Mouse (Mus musculus): ENCODE results near the gene P2rx3. TPM values are rescaled to one million over a fixed set of nuclear protein-coding genes. Genes with fewer than 3 reads are reported as not detected.

The P2rx3 gene
- total RNA-seq, 2 experiments from 2014 or later: 2.0 to 2.6 TPM

- TF ChIP-seq CTCF (IDR thresholded peaks at IDR 0.05): no peak
- Histone ChIP-seq H3K27ac (no peak overlapping the region), H3K4me3 (no peak overlapping the region)
- no peak for DNase-seq (ENCODE audit: extremely low spot score in 1 of 2, low spot score in 2 of 2)
- intact Hi-C loops (cut with DNase I): no loop called here
Observed at GRCm38 (mm10) chr2:85056711-85057110, 19.4 kb upstream of the P2rx3 start.

DNA sequence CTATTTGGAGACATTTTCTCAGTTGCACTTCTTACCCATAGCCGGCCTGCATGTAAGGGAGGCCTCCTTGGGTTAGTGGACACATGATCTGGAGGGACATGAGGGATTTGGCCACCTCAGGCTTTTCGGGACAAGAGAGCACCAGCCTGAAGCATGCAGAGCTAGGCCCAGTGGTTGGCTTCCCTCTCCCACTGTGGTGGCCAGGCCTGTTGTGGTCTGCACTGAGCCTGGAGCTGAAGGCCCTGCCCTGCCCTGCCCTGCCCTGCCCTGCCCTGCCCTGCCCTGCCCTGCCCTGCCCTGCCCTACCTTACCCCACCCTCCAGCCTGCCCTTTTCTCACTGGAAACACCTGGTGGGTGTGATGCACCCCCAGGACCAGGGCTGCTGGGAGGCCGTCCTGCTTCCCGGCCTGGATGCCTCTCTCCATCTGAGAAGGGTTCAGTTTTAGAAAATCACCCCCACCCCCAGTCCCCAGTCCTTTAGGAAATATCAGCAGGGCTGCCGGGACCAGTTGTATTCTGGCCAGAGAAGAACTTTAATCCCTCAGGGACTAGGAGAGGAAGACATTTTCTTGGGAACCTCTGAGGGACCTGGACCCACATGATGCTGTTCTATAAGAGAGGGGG is 16.0 kb upstream of the P2rx3 start:
- Histone ChIP-seq H3K4me3 (no peak overlapping the region), H3K27ac (no peak overlapping the region)

GRCm38 (mm10) chr2:85050746-85051145 is 13.5 kb upstream of the P2rx3 start:
- peak overlapping the region; percentile 77 for H3K27ac ChIP-seq
- no peak for TF ChIP-seq CTCF (IDR thresholded peaks at IDR 0.05)
- intact Hi-C loops (cut with DNase I): no loop called here
- H3K4me3 ChIP-seq: peak overlapping the region; percentile 57
- no peak for DNase-seq (ENCODE audit: extremely low spot score in 1 of 2, low spot score in 2 of 2)

More for the DNA sequence above, 16.0 kb upstream of the P2rx3 start:
- intact Hi-C loops (cut with DNase I): no loop called here
- no peak for DNase-seq (ENCODE audit: extremely low spot score in 1 of 2, low spot score in 2 of 2)
- TF ChIP-seq CTCF (IDR thresholded peaks at IDR 0.05): no peak

GRCm38 (mm10) chr2:85050001-85050634 is 12.9 kb upstream of the P2rx3 start:
- TF ChIP-seq CTCF (IDR thresholded peaks at IDR 0.05): no peak
- DNase-seq (ENCODE audit: extremely low spot score in 1 of 2, low spot score in 2 of 2): peak; percentile 53
- Histone ChIP-seq H3K27ac (peak overlapping the region; percentile 95), H3K4me3 (peak overlapping the region; percentile 57)
- intact Hi-C loops (cut with DNase I): no loop called here

DNA sequence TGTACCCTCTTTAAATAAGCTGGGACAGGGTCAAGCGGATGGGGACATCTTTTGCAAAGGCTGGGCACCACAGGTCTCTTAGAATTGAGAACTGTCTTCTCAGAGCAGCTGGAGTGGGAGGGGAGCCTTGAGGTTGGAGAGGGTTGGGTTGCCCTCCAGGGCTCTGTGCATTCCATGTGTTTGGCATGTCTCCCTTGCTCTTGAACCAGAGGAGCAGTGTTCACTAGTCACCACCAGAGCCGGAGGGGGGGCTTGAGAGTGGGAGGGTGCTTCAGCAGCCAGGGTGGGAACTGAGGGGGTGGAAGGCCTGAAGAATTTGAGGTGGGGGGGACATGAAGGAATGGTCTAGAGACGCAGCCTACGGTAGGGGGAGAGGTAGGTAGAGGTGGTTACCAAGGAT is 12.0 kb upstream of the P2rx3 start:
- intact Hi-C loops (cut with DNase I): loop anchor here (5.0 kb wide), 1 partner anchor 322 kb away; the partner anchor contains the start of gene Clp1
- DNase-seq (ENCODE audit: extremely low spot score in 1 of 2, low spot score in 2 of 2): no peak
- H3K27ac ChIP-seq: peak overlapping the region; percentile 95
- H3K4me3 ChIP-seq: peak overlapping the region; percentile 57
- TF ChIP-seq CTCF (IDR thresholded peaks at IDR 0.05): no peak

- peak overlapping the region; percentile 95 for H3K27ac ChIP-seq
- DNase-seq (ENCODE audit: extremely low spot score in 1 of 2, low spot score in 2 of 2): peak; percentile 72 to 75
- peak overlapping the region; percentile 57 for H3K4me3 ChIP-seq
- TF ChIP-seq CTCF (IDR thresholded peaks at IDR 0.05): no peak
- intact Hi-C loops (cut with DNase I): loop anchor here (5.0 kb wide), 1 partner anchor 321 kb away; the partner anchor contains the start of gene Clp1
Observed at GRCm38 (mm10) chr2:85048168-85048751, 11.0 kb upstream of the P2rx3 start.

DNA sequence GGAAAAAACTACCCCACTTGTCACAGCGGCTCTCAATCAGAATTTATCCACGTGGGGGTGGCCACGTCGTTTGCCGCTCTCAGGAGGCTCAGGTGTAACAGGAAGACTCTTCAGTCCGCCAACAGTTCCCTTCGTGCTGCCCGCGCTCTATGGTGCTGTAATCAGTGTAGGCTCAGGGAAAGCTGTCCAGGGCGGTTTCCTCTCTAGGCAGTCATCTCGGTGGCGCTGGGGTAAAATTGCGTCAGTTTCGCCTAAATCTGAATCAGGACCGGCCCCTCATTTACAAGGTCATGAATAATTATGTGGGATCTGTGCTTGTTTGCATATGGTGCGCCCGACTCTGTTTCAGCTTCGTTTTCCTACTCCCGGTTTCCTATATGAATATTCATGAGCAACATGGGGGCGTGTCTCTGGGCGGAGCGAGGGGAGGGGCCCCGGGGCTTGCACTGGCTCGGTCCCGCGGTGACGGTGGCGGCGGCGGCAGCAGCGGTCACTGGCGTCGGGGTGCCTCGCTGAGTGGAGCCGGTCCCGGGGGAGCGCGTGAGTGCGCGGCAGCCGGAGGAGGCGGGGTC is 10.4 kb upstream of the P2rx3 start, which contains the start of gene Tnks1bp1:
Gene Tnks1bp1 (plus strand): TSS at position 427 of the 572 bp plus-strand sequence.
- H3K27ac ChIP-seq: peak within 1 kb of the TSS; percentile 95
- no peak for TF ChIP-seq CTCF (IDR thresholded peaks at IDR 0.05)
- peak; percentile 94 for DNase-seq (ENCODE audit: extremely low spot score in 1 of 2, low spot score in 2 of 2)
- intact Hi-C loops (cut with DNase I): loop anchor here (1.0 to 5.0 kb wide), 2 partner anchors 10 to 320 kb away; partner anchors contain the start of genes Clp1, P2rx3 and Ssrp1
- peak within 1 kb of the TSS; percentile 57 for H3K4me3 ChIP-seq

DNA sequence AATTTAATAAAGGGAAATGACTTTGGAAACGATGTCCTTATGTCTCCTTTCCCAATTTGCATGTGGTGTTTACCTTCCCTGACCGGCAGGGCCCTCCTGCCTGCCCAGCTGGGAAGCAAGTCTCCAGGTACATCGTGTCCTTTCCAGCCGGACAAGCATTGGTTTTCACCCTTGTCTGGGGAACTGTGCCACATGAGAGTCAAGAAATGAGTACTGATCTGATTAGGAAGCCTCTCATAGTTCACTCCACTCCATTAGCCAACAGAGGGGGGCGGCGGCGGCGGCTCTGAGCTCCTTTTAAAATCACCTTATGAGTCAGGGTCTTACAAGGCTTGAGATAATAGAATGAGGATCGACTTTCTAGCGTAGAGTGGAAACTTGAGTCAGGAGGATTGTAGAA is 9.8 kb upstream of the P2rx3 start:
- Histone ChIP-seq H3K4me3 (peak overlapping the region; percentile 57), H3K27ac (peak overlapping the region; percentile 95)
- intact Hi-C loops (cut with DNase I): loop anchor here (1.0 to 5.0 kb wide), 2 partner anchors 10 to 320 kb away; partner anchors contain the start of genes Clp1, P2rx3 and Ssrp1
- TF ChIP-seq CTCF (IDR thresholded peaks at IDR 0.05): no peak; the same call in 1 of the 2 replicates
- DNase-seq (ENCODE audit: extremely low spot score in 1 of 2, low spot score in 2 of 2): no peak

DNA sequence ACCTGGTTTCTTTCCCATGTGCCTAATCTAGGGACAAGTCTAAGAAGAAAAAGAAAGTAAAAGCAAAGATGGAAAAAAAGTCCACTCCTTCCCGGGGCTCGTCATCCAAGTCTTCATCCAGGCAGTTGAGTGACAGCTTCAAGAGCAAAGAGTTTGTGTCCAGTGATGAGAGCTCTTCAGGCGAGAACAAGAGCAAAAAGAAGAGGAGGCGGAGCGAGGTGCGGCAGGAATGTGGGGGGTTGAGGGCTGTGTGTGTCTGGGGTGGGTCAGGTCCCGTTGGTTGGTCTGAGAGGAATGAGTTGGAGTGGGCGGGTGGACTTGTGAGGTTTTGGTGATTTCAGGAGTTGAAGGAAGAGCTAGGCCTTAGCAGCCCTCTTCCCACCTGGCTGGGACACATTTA is 9.0 kb upstream of the P2rx3 start:
- H3K27ac ChIP-seq: no peak overlapping the region
- intact Hi-C loops (cut with DNase I): loop anchor here (5.0 kb wide), 1 partner anchor 319 kb away; the partner anchor contains the start of gene Clp1
- TF ChIP-seq CTCF (IDR thresholded peaks at IDR 0.05): no peak
- DNase-seq (ENCODE audit: extremely low spot score in 1 of 2, low spot score in 2 of 2): no peak
- H3K4me3 ChIP-seq: no peak overlapping the region

DNA sequence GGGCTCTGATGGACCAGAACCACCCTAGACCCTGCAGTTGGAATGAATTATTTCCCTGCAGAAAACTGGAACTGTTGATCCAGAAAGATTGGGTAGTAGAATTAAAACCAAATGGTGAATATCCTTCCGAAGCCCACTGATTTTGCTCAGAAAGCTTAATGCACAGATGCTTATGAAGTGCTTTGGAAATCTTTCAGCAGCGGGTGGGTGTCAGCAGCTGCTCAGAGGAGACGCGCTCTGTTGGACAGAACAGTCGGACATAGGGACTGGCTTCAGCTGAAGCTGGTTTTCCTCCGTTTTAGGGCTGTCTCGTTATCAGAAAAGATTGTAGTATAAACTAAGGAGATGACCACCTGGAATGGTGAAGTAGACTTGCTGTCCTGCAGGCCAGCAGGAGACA is 6.4 kb upstream of the P2rx3 start:
- intact Hi-C loops (cut with DNase I): no loop called here
- no peak for DNase-seq (ENCODE audit: extremely low spot score in 1 of 2, low spot score in 2 of 2)
- Histone ChIP-seq H3K27ac (no peak overlapping the region), H3K4me3 (no peak overlapping the region)
- TF ChIP-seq CTCF (IDR thresholded peaks at IDR 0.05): no peak

DNA sequence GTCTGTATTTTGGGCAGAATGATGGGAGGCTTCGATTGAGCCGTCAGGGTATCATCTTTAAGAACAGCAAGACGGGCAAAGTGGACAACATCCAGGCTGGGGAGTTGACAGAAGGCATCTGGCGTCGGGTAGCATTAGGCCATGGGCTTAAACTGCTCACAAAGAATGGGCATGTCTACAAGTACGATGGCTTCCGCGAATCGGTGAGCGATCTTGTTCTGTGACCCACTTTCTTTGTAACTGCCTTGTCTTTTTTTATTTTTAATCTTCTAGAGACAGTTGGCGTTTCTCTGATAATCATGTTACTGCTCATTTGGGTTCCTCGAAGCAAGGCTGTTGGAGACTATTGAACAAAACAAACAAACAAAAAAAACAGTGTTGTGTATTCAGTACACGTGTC is 1.1 kb upstream of the P2rx3 start:
- TF ChIP-seq CTCF (IDR thresholded peaks at IDR 0.05): no peak
- intact Hi-C loops (cut with DNase I): loop anchor here (5.0 kb wide), 1 partner anchor 206 kb away; no protein-coding TSS in a partner anchor
- no peak overlapping the region for H3K27ac ChIP-seq
- DNase-seq (ENCODE audit: extremely low spot score in 1 of 2, low spot score in 2 of 2): no peak
- H3K4me3 ChIP-seq: peak overlapping the region; percentile 87
